Mouse (Mus musculus): ENCODE data around the gene Napsa. TPM values are rescaled to one million over a fixed set of nuclear protein-coding genes. Genes with fewer than 3 reads are reported as not detected.

Gene Napsa
- polyA plus RNA-seq, 1 experiment from 2014 or later: 832 TPM

DNA sequence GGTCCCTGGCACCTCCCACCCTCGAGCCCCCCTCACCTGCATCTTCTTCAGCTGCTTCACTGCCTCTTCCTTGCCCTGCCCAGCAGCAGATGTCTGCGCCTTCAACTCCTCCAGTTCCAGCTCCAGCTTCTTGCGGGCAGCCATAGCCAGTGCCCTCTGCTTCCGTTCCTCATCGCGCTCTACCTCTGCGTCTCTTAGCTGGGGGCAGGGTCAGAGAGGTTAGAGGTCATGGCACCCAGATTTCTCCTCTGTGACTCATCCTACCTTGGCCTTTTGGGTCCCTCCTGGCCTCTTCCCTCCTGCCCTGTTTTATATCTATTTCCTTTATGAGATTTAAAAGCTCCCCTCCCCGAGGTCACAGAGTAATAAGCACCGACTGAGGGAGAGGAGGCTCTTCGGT, 43.1 kb downstream of the Napsa start:
- H3K9me3 ChIP-seq (ENCODE audit: low read length): 0 out of 2 replicates have a peak, but pooled peaks cover 4% of the 10 kb centered on the region
- DNase-seq (ENCODE audit: low spot score) (no peak), ATAC-seq (no peak)

DNA sequence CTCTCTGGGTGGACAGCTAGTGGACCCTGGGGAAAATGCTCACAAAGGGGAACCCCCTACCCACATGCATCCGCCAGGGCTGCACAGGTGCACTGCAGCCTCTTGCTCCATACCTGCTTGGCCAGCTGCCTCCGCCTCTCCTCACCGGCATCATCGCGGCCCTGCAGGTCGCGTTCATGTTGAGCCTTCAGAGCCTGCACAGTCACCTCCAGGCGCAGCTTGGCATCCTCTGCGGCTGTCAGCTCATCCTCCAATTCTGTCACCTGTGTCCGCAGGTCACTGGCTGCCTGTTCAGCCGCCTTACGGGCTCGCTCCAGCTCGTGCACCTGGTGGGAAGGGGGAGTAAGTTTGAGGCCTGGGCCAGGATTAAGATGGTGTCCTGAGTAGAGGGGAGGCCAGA, 43.8 kb downstream of the Napsa start:
- H3K36me3 ChIP-seq (ENCODE audit: insufficient read depth, low read length): peaks cover 10% of the 10 kb centered on the region; the same call in 1 of the 2 replicates
- WGBS: 68% methylated on average over 14 of the region's 14 CpGs
- H3K4me1 ChIP-seq (ENCODE audit: insufficient read depth, low read depth, low read length): no peaks in the 10 kb centered on the region
- no peak overlapping the region for H3K4me2 ChIP-seq (replicated peaks; ENCODE audit: low read depth, low read length)
- TF ChIP-seq EP300 (IDR thresholded peaks at IDR 0.05) (no peak), CTCF (IDR thresholded peaks at IDR 0.05) (no peak)
- no peaks in the 10 kb centered on the region for H3K27me3 ChIP-seq (replicated peaks; ENCODE audit: insufficient read depth, low read length)
- H3K27ac ChIP-seq (ENCODE audit: low read length): no peak overlapping the region
- no peak for DNase-seq (ENCODE audit: low spot score)
- ATAC-seq: no peak
- no peak overlapping the region for H3K4me3 ChIP-seq (ENCODE audit: low read depth, low read length)
- 0 out of 2 replicates have a peak, but pooled peaks cover 4% of the 10 kb centered on the region for H3K9me3 ChIP-seq (ENCODE audit: low read length)
- no peak overlapping the region for H3K9ac ChIP-seq (replicated peaks; ENCODE audit: low read depth)

More for the DNA sequence above, 43.1 kb downstream of the Napsa start:
- WGBS: 16% methylated on average over 10 of the region's 10 CpGs
- Histone ChIP-seq H3K4me2 (replicated peaks; ENCODE audit: low read depth, low read length) (no peak overlapping the region), H3K27ac (ENCODE audit: low read length) (no peak overlapping the region), H3K9ac (replicated peaks; ENCODE audit: low read depth) (no peak overlapping the region), H3K4me3 (ENCODE audit: low read depth, low read length) (no peak overlapping the region), H3K27me3 (replicated peaks; ENCODE audit: insufficient read depth, low read length) (no peaks in the 10 kb centered on the region), H3K4me1 (ENCODE audit: insufficient read depth, low read depth, low read length) (no peaks in the 10 kb centered on the region), H3K36me3 (ENCODE audit: insufficient read depth, low read length) (peaks cover 10% of the 10 kb centered on the region; the same call in 1 of the 2 replicates)
- TF ChIP-seq CTCF (IDR thresholded peaks at IDR 0.05) (no peak), EP300 (IDR thresholded peaks at IDR 0.05) (no peak)

DNA sequence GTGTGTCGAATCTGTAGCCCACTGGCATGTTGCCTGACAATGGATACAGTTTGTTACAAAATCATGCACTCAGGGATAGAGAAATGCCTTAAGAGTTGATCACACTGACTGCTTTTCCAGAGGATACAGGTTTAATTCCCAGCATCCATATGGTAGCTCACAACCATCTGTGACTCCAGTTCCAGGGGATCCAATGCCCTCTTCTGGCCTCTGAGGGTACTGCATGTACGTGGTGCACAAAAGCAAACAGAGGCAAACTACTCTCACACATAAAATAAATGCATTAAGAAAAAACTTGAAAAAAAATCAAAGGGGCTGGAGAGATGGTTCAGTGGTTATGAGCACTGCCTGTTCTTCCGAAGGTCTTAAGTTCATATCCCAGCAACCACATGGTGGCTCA, 44.9 kb downstream of the Napsa start:
- Histone ChIP-seq H3K4me3 (ENCODE audit: low read depth, low read length) (no peak overlapping the region), H3K9ac (replicated peaks; ENCODE audit: low read depth) (no peak overlapping the region), H3K27me3 (replicated peaks; ENCODE audit: insufficient read depth, low read length) (no peaks in the 10 kb centered on the region), H3K4me1 (ENCODE audit: insufficient read depth, low read depth, low read length) (no peaks in the 10 kb centered on the region), H3K27ac (ENCODE audit: low read length) (no peak overlapping the region), H3K36me3 (ENCODE audit: insufficient read depth, low read length) (peaks cover 10% of the 10 kb centered on the region; the same call in 1 of the 2 replicates), H3K9me3 (ENCODE audit: low read length) (0 out of 2 replicates have a peak, but pooled peaks cover 4% of the 10 kb centered on the region), H3K4me2 (replicated peaks; ENCODE audit: low read depth, low read length) (no peak overlapping the region)
- 74% methylated on average over 3 of the region's 3 CpGs for WGBS
- no peak for DNase-seq (ENCODE audit: low spot score)
- TF ChIP-seq CTCF (IDR thresholded peaks at IDR 0.05) (peak; percentile 63), EP300 (IDR thresholded peaks at IDR 0.05) (no peak)
- no peak for ATAC-seq

DNA sequence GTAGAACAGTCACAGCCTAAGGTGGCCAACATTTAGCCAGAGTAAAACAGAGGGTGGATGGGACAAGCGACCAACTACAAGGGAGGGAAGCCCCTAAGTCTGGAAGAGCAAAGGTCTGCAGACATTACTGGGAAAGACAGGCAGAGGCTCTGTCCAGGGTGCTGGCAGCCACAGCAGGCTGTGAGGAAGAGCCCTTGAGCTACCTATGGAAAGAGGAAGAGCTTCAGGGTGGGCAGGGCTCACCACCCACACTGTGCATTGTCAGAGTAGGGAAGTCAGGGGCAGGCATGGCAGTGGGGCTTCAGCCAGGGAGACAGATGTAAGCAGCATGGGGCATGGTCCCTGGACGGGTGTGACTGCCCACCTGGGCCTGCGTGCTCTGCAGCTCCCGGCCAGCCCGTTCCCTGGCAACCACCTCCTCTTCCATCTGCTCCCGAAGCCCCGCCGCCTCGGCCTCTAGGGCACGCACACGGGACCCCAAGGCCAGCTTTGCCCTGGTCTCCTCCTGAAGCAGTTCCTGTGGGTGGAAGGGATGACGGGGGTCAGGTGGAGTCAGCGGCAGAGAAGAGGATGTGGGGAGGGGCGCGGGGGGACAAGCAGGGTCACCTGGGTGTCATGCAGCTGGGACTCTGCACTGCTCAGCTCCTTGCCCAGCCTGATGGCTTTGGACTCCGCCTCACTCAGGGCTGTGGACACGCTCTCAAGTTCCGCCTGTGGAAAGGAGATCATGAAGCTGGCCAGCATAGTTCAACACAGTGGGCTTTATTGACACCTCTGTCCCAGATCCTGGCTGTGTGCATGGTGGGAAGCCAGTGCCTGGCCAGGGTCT, 51.7 kb downstream of the Napsa start:
- H3K9me3 ChIP-seq (ENCODE audit: low read length): 0 out of 2 replicates have a peak, but pooled peaks cover 4% of the 10 kb centered on the region
- no peak for ATAC-seq
- no peak overlapping the region for H3K4me3 ChIP-seq (ENCODE audit: low read depth, low read length)
- H3K36me3 ChIP-seq (ENCODE audit: insufficient read depth, low read length): peaks cover 6% of the 10 kb centered on the region
- DNase-seq (ENCODE audit: low spot score): no peak
- TF ChIP-seq CTCF (IDR thresholded peaks at IDR 0.05) (no peak), EP300 (IDR thresholded peaks at IDR 0.05) (no peak)
- H3K4me2 ChIP-seq (replicated peaks; ENCODE audit: low read depth, low read length): no peak overlapping the region
- 44% methylated on average over 18 of the region's 18 CpGs for WGBS
- no peaks in the 10 kb centered on the region for H3K27me3 ChIP-seq (replicated peaks; ENCODE audit: insufficient read depth, low read length)
- no peak overlapping the region for H3K27ac ChIP-seq (ENCODE audit: low read length)
- no peaks in the 10 kb centered on the region for H3K4me1 ChIP-seq (ENCODE audit: insufficient read depth, low read depth, low read length)
- H3K9ac ChIP-seq (replicated peaks; ENCODE audit: low read depth): no peak overlapping the region

DNA sequence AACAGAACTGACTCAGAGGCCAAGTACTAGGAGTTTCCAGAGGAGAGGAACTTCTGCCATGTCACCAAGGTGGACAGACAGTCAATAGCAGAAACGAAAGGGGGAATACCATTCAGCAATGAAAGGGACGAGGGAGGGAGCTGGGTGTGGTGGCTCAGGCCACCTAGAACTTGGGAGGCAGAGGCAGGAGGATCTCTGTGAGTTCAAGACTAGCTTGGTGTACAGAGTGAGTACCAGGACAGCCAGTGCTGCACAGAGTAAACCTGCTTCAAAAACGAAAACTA, 52.3 kb downstream of the Napsa start:
- H3K9me3 ChIP-seq (ENCODE audit: low read length): 0 out of 2 replicates have a peak, but pooled peaks cover 4% of the 10 kb centered on the region
- no peak overlapping the region for H3K4me2 ChIP-seq (replicated peaks; ENCODE audit: low read depth, low read length)
- TF ChIP-seq EP300 (IDR thresholded peaks at IDR 0.05): no peak
- no peak for TF ChIP-seq CTCF (IDR thresholded peaks at IDR 0.05)
- no peak overlapping the region for H3K27ac ChIP-seq (ENCODE audit: low read length)
- H3K27me3 ChIP-seq (replicated peaks; ENCODE audit: insufficient read depth, low read length): no peaks in the 10 kb centered on the region
- WGBS: 68% methylated on average over 3 of the region's 3 CpGs
- peaks cover 4% of the 10 kb centered on the region for H3K36me3 ChIP-seq (ENCODE audit: insufficient read depth, low read length)
- H3K9ac ChIP-seq (replicated peaks; ENCODE audit: low read depth): no peak overlapping the region
- no peak overlapping the region for H3K4me3 ChIP-seq (ENCODE audit: low read depth, low read length)
- H3K4me1 ChIP-seq (ENCODE audit: insufficient read depth, low read depth, low read length): no peaks in the 10 kb centered on the region
- DNase-seq (ENCODE audit: low spot score) (no peak), ATAC-seq (0 out of 2 replicates have a peak, but pooled peaks have one; percentile 3)

DNA sequence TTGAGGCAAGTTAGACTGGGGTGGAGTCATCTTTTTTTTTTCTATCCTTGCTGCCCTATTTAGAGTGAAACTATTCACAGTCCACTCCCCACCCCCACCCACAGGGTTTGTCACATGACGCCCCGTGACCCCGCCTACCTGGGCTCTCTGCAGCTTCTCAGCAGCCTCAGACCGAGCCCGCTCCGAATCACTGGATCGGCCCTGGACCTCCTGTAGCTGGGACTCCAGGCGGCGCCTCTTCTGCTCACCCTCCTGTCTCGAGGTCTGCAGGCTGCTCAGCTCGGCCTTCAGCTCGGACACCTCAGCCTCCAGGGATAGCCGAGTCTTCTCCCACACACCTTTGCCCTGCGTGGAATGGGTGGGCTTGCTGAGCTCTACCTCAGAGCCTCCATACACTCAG, 52.6 kb downstream of the Napsa start:
- TF ChIP-seq EP300 (IDR thresholded peaks at IDR 0.05): no peak
- no peak for TF ChIP-seq CTCF (IDR thresholded peaks at IDR 0.05)
- WGBS: 54% methylated on average over 14 of the region's 14 CpGs
- no peak for DNase-seq (ENCODE audit: low spot score)
- Histone ChIP-seq H3K9me3 (ENCODE audit: low read length) (0 out of 2 replicates have a peak, but pooled peaks cover under 1% of the 10 kb centered on the region), H3K4me3 (ENCODE audit: low read depth, low read length) (no peak overlapping the region), H3K4me1 (ENCODE audit: insufficient read depth, low read depth, low read length) (no peaks in the 10 kb centered on the region), H3K27ac (ENCODE audit: low read length) (no peak overlapping the region), H3K4me2 (replicated peaks; ENCODE audit: low read depth, low read length) (no peak overlapping the region), H3K9ac (replicated peaks; ENCODE audit: low read depth) (no peak overlapping the region), H3K36me3 (ENCODE audit: insufficient read depth, low read length) (peaks cover under 1% of the 10 kb centered on the region; the same call in 1 of the 2 replicates), H3K27me3 (replicated peaks; ENCODE audit: insufficient read depth, low read length) (no peaks in the 10 kb centered on the region)
- ATAC-seq: 0 out of 2 replicates have a peak, but pooled peaks have one; percentile 7

Data from lung, postnatal 0 days (tissue).